Mouse (Mus musculus) ovary, postnatal 10 days (tissue): Measurements from ENCODE around the gene Slc16a12.
"Not testable (repeated sequence)": the region's sequence is repeated elsewhere in the genome, so short reads cannot be mapped to it uniquely, and the experiment has no call there.

Experiments used
- DNase-seq: peaks from one replicate; pipeline ENCODE4 v3.0.0; 2022; ENCODE audit warnings: low spot score

Slc16a12 gene

GRCm38 (mm10) chr19:34666127-34666526, 81.0 kb downstream of the Slc16a12 start:
- DNase-seq: peak; percentile 39

GRCm38 (mm10) chr19:34662740-34663139, 84.3 kb downstream of the Slc16a12 start:
- DNase-seq: no peak

- no peak for DNase-seq
Measured at GRCm38 (mm10) chr19:34662067-34662507, 85.0 kb downstream of the Slc16a12 start.

- no peak for DNase-seq
Measured at GRCm38 (mm10) chr19:34656511-34657298, 90.4 kb downstream of the Slc16a12 start.

- DNase-seq: no peak
Measured at GRCm38 (mm10) chr19:34655227-34655805, 91.8 kb downstream of the Slc16a12 start.

GRCm38 (mm10) chr19:34650997-34651396, 96.1 kb downstream of the Slc16a12 start:
- no peak for DNase-seq

- no peak for DNase-seq
Measured at GRCm38 (mm10) chr19:34650276-34650675, 96.8 kb downstream of the Slc16a12 start.

- DNase-seq: not testable (repeated sequence)
Measured at GRCm38 (mm10) chr19:34647630-34648029, 99.5 kb downstream of the Slc16a12 start.

GRCm38 (mm10) chr19:34642616-34643015, 104.5 kb downstream of the Slc16a12 start:
- no peak for DNase-seq

GRCm38 (mm10) chr19:34640623-34641022, 106.5 kb downstream of the Slc16a12 start, which contains the start of the genes Ifit1bl2 and Ifit1:
Gene Ifit1bl2, minus strand, starts transcription at chr19:34640743.
Gene Ifit1, plus strand, starts transcription at chr19:34640871.
- no peak for DNase-seq

- DNase-seq: peak; percentile 21
Measured at GRCm38 (mm10) chr19:34636933-34637557, 110.0 kb downstream of the Slc16a12 start.

GRCm38 (mm10) chr19:34633484-34633883, 113.6 kb downstream of the Slc16a12 start:
- DNase-seq: no peak

- no peak for DNase-seq
Measured at GRCm38 (mm10) chr19:34631487-34631886, 115.6 kb downstream of the Slc16a12 start.

- no peak for DNase-seq
Measured at GRCm38 (mm10) chr19:34627496-34627895, 119.6 kb downstream of the Slc16a12 start.

- no peak for DNase-seq
Measured at GRCm38 (mm10) chr19:34624663-34625062, 122.4 kb downstream of the Slc16a12 start.

- no peak for DNase-seq
Measured at GRCm38 (mm10) chr19:34623781-34624180, 123.3 kb downstream of the Slc16a12 start.

GRCm38 (mm10) chr19:34620871-34621270, 126.2 kb downstream of the Slc16a12 start:
- DNase-seq: no peak
